Mouse (Mus musculus) monocyte, adult 2 months (primary cell): ENCODE data around the gene Bmpr1b.
"Not testable (repeated sequence)": the region's sequence is repeated elsewhere in the genome, so short reads cannot be mapped to it uniquely, and the experiment has no call there.

ENCODE experiments used
- DNase-seq, 2 experiments: peaks; one replicate each; pipeline ENCODE4 v3.0.0; 2022; ENCODE audit warnings: low spot score in 2 of 2, low read depth in 1 of 2

The Bmpr1b gene

GRCm38 (mm10) chr3:142168863-142169521 is at the start of gene Bmpr1b:
Gene Bmpr1b, minus strand, starts transcription at chr3:142169425.
- no peak for DNase-seq

GRCm38 (mm10) chr3:142212821-142213220 is 43.6 kb upstream of the Bmpr1b start:
- no peak for DNase-seq

GRCm38 (mm10) chr3:142212186-142212585 is 43.0 kb upstream of the Bmpr1b start:
- no peak for DNase-seq

- DNase-seq = no peak
These were observed 40.8 kb upstream of the Bmpr1b start for GRCm38 (mm10) chr3:142209981-142210380.

- no peak for DNase-seq
These were observed 39.8 kb upstream of the Bmpr1b start for GRCm38 (mm10) chr3:142209057-142209456.

DNA sequence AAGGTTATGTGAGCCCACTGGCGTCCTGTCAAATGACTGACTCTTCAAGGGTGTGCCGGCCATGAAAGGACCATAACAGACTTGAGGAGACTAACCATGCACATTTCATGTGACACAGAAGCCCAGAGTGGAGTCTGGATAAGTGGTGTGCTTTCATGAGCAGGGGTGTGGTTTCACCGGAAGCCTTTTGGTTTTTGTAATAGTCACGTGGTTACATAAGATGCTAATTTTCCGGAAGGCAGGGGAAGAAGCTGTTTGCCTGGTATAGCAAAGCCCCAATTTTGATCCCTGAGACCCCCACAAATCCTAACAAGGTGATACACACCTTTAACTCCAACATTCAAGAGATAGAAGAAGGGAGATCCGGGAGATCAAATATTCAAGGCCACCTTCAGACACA is 38.3 kb upstream of the Bmpr1b start:
- DNase-seq = no peak

GRCm38 (mm10) chr3:142206316-142206715 is 37.1 kb upstream of the Bmpr1b start:
- DNase-seq = no peak

GRCm38 (mm10) chr3:142196142-142196541 is 26.9 kb upstream of the Bmpr1b start:
- no peak for DNase-seq

GRCm38 (mm10) chr3:142191627-142192026 is 22.4 kb upstream of the Bmpr1b start:
- not testable (repeated sequence) for DNase-seq

- DNase-seq = no peak
These were observed 17.3 kb upstream of the Bmpr1b start for GRCm38 (mm10) chr3:142186551-142186950.

DNA sequence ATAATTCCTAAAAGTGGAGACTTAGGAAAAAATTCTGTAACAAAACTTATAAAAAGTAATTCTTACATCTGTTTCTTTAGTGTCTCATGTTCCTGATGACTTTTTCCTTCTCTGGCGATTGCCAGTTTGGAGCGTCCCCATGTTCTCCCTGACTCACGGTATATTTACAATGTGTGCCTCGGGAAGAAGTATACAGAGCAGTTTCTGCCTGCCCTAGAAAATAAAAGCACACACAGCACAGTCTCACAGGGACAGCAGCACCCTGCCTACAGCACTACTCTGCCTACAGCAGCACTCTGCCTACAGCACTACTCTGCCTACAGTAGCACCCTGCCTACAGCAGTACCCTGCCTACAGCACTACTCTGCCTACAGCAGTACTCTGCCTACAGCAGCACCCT is 4.8 kb upstream of the Bmpr1b start:
- DNase-seq = no peak

DNA sequence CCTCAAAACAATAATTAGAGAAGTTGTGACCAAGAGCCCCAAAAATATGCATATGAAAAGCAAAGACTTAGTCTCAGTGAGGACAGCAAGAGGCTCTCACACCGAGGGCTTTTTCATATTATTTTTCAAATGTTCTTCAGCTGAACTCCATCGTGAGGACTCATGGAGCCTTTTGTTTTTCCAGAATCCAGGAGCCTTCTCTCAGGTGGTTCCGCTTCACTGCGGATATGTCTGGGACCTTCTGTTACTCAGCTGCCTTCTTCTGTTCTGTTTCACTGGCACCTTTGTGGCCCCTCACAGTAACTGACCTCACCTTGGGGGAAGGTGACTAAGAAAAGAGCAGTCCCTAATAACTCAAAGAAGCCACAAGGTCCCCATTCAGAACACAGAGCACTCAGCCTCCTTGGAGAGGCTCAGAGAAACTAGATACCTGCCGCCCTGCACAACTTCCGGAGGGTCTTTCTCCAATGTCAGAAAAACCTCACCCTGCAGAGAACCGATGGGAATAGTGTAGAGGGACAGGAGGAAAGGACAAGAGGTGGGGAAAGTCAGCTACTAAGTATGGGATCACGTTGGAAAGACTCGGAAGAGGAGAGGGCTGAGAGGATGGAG is 868 bp downstream of the Bmpr1b start:
- DNase-seq = no peak

- no peak for DNase-seq
These were observed 4.2 kb downstream of the Bmpr1b start for GRCm38 (mm10) chr3:142164981-142165380.

GRCm38 (mm10) chr3:142163896-142164295 is 5.3 kb downstream of the Bmpr1b start:
- DNase-seq = no peak

- DNase-seq = no peak
These were observed 7.8 kb downstream of the Bmpr1b start for GRCm38 (mm10) chr3:142161405-142161804.

GRCm38 (mm10) chr3:142151980-142152379 is 17.2 kb downstream of the Bmpr1b start:
- no peak for DNase-seq

- DNase-seq = no peak
These were observed 30.4 kb downstream of the Bmpr1b start for GRCm38 (mm10) chr3:142138796-142139195.

DNA sequence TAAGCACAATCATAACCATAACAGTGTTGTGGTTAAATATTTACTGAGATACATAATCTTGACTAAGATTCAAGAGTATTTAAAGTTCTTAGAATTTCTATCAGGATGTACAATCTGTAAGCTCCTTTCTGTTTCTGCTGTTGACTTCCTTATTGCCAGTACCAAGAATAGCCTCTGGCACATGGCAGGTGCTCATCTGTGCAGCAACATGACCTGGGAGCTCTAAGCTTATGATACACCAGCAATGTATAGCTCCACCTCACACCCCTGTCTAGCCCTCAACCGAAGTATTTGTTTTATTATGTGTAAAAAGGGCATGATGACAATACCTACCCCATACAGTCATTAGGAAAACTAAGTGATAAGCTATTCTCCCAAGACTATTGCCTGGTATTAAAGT is 42.8 kb downstream of the Bmpr1b start:
- DNase-seq = no peak

DNA sequence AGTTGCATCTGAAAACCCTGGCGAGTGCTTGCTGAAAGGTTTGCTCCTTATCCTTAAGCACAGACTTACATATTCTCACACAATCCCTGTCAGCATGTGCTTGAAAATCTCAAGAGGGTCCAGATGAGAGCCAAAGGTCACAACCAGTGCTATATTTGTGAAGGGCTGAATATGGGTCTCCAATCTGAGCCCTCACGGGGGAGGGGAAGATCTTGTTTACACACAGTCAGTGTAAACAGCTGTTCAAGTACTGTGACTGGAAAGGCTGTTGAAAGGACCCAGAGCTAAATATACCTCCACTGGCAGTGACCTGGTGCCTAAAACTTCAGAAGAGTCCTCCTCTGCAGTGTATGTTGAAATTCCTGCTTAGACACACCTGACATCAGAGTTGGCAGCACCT is 43.7 kb downstream of the Bmpr1b start:
- no peak for DNase-seq

DNA sequence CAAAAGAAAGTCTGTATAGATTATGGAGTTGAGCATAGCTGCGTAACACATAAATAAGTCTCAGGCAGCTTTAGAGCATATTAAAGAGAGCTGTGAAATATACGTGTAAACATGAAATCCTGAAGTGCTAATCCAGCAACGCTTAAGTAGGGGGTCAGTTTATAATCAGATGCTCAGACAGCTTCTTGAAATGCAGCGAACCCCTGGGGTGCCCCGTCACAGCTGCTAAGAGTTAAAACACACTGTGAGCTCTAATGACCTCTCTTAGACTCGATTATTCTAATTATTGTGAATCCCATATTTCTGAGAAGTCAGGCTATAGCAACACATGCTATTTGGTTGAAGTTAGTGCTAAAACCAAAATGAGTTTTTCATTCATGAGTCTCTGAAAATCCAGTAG is 45.0 kb downstream of the Bmpr1b start:
- no peak for DNase-seq

DNA sequence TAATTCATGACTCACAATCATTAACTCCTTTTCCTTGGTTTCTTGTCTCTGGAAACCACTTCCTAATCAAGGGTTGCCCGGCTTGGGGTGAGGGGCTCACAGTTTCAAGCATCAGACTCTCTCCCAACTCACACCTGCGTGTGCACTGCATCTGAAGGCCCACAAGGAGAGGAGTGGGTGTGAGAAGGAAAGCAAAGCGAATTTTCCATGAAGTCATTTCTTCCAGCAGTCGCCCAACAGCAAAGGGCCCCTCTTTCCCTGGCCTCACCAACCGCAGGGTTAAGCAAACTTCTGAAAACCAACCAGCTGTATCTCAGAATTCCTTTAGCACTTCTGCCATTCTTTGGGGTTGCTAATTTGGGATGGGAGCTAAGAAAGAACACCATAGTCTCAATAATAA is 46.8 kb downstream of the Bmpr1b start:
- DNase-seq = no peak

DNA sequence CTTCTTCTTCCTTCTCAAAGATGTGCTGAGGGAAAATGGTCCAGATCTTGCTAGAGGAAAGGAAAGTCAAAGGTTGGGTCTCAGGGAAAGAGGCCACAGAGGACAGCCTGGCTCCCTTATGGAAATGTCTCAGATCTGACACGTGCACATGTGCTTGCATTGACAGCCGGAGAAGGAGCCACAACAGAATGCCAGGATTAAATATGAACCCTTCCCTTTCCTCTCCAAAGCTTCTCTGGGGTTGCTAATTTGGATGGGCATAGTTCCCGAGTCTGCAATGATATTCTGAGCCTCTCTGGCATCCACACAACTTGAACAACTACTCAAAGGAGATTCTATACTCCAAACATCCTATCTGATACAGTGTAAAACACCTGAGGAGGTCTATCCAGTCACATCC is 48.4 kb downstream of the Bmpr1b start:
- no peak for DNase-seq

- DNase-seq = no peak
These were observed 54.4 kb downstream of the Bmpr1b start for GRCm38 (mm10) chr3:142114762-142115316.
